Mouse (Mus musculus) G1E (cell line): ENCODE results near the gene Gstm5. TPM values are rescaled to one million over a fixed set of nuclear protein-coding genes. Genes with fewer than 3 reads are reported as not detected.
"Not testable (repeated sequence)": the region's sequence is repeated elsewhere in the genome, so short reads cannot be mapped to it uniquely, and the experiment has no call there.

Source experiments
- ATAC-seq: 2 replicates; pipeline ENCODE4 v1.8.0; 2016; ENCODE audit warnings: mild to moderate bottlenecking; ENCODE audit not compliant: insufficient number of reproducible peaks, poor library complexity, low FRiP score, severe bottlenecking; ENCODE audit errors: extremely low read depth
- DNase-seq: peaks from one replicate; pipeline ENCODE4 v3.0.0; 2012; ENCODE audit warnings: low spot score
- H3K27me3 ChIP-seq: 2 replicates; pipeline ENCODE4 v1.6.1; 2012; ENCODE audit warnings: mild to moderate bottlenecking, low read length, inconsistent platforms; ENCODE audit not compliant: insufficient read depth
- H3K36me3 ChIP-seq: replicated peaks from 2 replicates; pipeline ENCODE3; 2012; ENCODE audit warnings: mild to moderate bottlenecking, inconsistent platforms
- H3K4me1 ChIP-seq: 2 replicates; pipeline ENCODE4 v1.6.1; 2012; ENCODE audit warnings: low read depth, low read length, inconsistent platforms, mixed read lengths; ENCODE audit not compliant: insufficient read depth
- H3K4me3 ChIP-seq: 2 replicates; pipeline ENCODE4 v1.5.1; 2012; ENCODE audit warnings: low read depth, mild to moderate bottlenecking, inconsistent platforms, low read length, moderate library complexity, mixed read lengths
- H3K9me3 ChIP-seq: replicated peaks from 2 replicates; pipeline ENCODE4 v1.6.1; 2012; ENCODE audit warnings: inconsistent platforms
- CTCF ChIP-seq: IDR thresholded peaks from 2 replicates; pipeline ENCODE4 v1.5.1; 2012; ENCODE audit warnings: low read depth, low read length, inconsistent platforms, mixed read lengths
- GATA1 ChIP-seq: IDR thresholded peaks from 2 replicates; pipeline ENCODE4 v1.6.1; 2012; ENCODE audit warnings: borderline replicate concordance, low read length, inconsistent platforms, mixed read lengths
- GATA2 ChIP-seq: IDR thresholded peaks from 2 replicates; pipeline ENCODE4 v1.6.1; 2012; ENCODE audit warnings: low read depth, low read length, inconsistent platforms, borderline replicate concordance
- POLR2AphosphoS5 ChIP-seq: IDR thresholded peaks from 2 replicates; pipeline ENCODE4 v1.6.1; 2012; ENCODE audit warnings: low read depth, low read length, inconsistent platforms; ENCODE audit not compliant: insufficient replicate concordance
- TAL1 ChIP-seq: conservative IDR thresholded peaks from 2 replicates; pipeline ENCODE4 v1.6.1; 2012; ENCODE audit warnings: low read depth, low read length, inconsistent platforms, mixed read lengths
- polyA plus RNA-seq: library from polyadenylated mRNA; stranded (reverse); fragments of >175 nt; gene quantifications from 2 replicates; pipeline ENCODE4 v1.2.3, GENCODE M21; 2012
- total RNA-seq, 2 experiments: library from RNA; stranded (forward) in 1 of 2; stranded (reverse) in 1 of 2; fragments of 200-1000 nt in 1 of 2; fragments of >200 nt in 1 of 2; fragmentation: Nextera tagmentation in 1 of 2; gene quantifications; 2 replicates each; pipeline ENCODE4 v1.2.3; 2014 to 2017

Gene Gstm5
- total and polyA plus RNA-seq, 3 experiments = not detected

GRCm38 (mm10) chr3:107850418-107851031 is 45.1 kb upstream of the Gstm5 start:
- DNase-seq (no peak), ATAC-seq (no peak)
- H3K4me1 ChIP-seq = peaks cover 3% of the 10 kb centered on the region; the same call in 1 of the 2 replicates
- TF ChIP-seq GATA1 = no peak
- TF ChIP-seq GATA2 = no peak
- TF ChIP-seq CTCF = no peak
- TF ChIP-seq POLR2AphosphoS5 = no peak
- no peak for TF ChIP-seq TAL1
- no peaks in the 10 kb centered on the region for H3K36me3 ChIP-seq
- no peaks in the 10 kb centered on the region for H3K9me3 ChIP-seq
- H3K4me3 ChIP-seq = no peak overlapping the region
- H3K27me3 ChIP-seq = peaks cover 48% of the 10 kb centered on the region

GRCm38 (mm10) chr3:107852786-107853185 is 42.8 kb upstream of the Gstm5 start:
- no peak for DNase-seq
- no peak for ATAC-seq
- H3K9me3 ChIP-seq = no peaks in the 10 kb centered on the region
- H3K36me3 ChIP-seq = no peaks in the 10 kb centered on the region
- peaks cover 55% of the 10 kb centered on the region for H3K27me3 ChIP-seq
- H3K4me1 ChIP-seq = no peaks in the 10 kb centered on the region
- H3K4me3 ChIP-seq = no peak overlapping the region
- TF ChIP-seq GATA1 = no peak
- no peak for TF ChIP-seq POLR2AphosphoS5
- TF ChIP-seq TAL1 = no peak
- no peak for TF ChIP-seq CTCF
- no peak for TF ChIP-seq GATA2

- DNase-seq (no peak), ATAC-seq (no peak)
- no peak for TF ChIP-seq CTCF
- no peak for TF ChIP-seq TAL1
- TF ChIP-seq GATA1 = no peak
- H3K4me1 ChIP-seq = no peaks in the 10 kb centered on the region
- H3K9me3 ChIP-seq = no peaks in the 10 kb centered on the region
- H3K36me3 ChIP-seq = no peaks in the 10 kb centered on the region
- no peak overlapping the region for H3K4me3 ChIP-seq
- peaks cover 52% of the 10 kb centered on the region for H3K27me3 ChIP-seq
Observed at GRCm38 (mm10) chr3:107853232-107854181, 42.1 kb upstream of the Gstm5 start.

GRCm38 (mm10) chr3:107855368-107855767 is 40.3 kb upstream of the Gstm5 start:
- Histone ChIP-seq H3K9me3 (no peaks in the 10 kb centered on the region), H3K36me3 (no peaks in the 10 kb centered on the region), H3K4me3 (no peak overlapping the region), H3K4me1 (no peaks in the 10 kb centered on the region), H3K27me3 (peaks cover 38% of the 10 kb centered on the region)
- DNase-seq = no peak
- no peak for TF ChIP-seq GATA1
- ATAC-seq = no peak

GRCm38 (mm10) chr3:107857646-107858045 is 38.0 kb upstream of the Gstm5 start:
- TF ChIP-seq POLR2AphosphoS5 (no peak), TAL1 (no peak), GATA1 (no peak), GATA2 (no peak), CTCF (no peak)
- Histone ChIP-seq H3K4me1 (no peaks in the 10 kb centered on the region), H3K27me3 (peaks cover 28% of the 10 kb centered on the region), H3K36me3 (no peaks in the 10 kb centered on the region), H3K9me3 (no peaks in the 10 kb centered on the region), H3K4me3 (no peak overlapping the region)
- no peak for ATAC-seq
- DNase-seq = no peak

- peaks cover 16% of the 10 kb centered on the region for H3K27me3 ChIP-seq
- not testable (repeated sequence) for H3K4me3 ChIP-seq, H3K4me1 ChIP-seq, ATAC-seq, DNase-seq, H3K36me3 ChIP-seq, H3K9me3 ChIP-seq
Observed at GRCm38 (mm10) chr3:107861483-107861882, 34.1 kb upstream of the Gstm5 start.
